Mouse (Mus musculus) small intestine, adult 2 months (tissue): ENCODE data around the gene Spsb2.

Source experiments
- CTCF ChIP-seq: fragments of 200-500 bp; IDR thresholded peaks from 2 replicates; pipeline ENCODE4 v1.5.1; 2012; ENCODE audit warnings: low read depth, mild to moderate bottlenecking, control low read depth, inconsistent platforms, low read length, moderate library complexity, mixed read lengths; ENCODE audit not compliant: insufficient replicate concordance, insufficient read length; ENCODE audit errors: extremely low read depth
- POLR2A ChIP-seq: fragments of 200-500 bp; IDR thresholded peaks from 2 replicates; pipeline ENCODE4 v1.6.1; 2012; ENCODE audit warnings: low read depth, mild to moderate bottlenecking, control low read depth, inconsistent platforms, low read length, moderate library complexity

DNA sequence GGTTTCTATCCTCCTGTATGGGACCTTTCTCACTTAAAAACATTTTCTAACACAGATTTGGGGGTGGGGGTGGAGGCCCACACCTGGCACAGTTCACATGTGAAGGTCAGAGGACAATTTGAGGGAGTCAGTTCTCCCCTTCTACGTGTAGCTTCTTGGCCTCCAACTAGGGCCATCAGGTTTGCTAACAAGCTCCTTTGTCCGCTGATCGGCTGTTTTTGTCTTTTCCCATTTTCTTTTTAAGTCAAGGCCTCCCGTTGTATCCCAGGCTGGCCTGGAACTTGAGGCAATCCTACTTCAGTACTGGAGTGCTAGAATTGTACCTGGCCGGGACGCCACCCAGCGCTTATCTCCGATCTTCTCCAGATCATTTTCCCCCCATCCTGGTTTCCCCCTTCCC lies 23.2 kb downstream of the Spsb2 start:
- TF ChIP-seq CTCF, result no peak
- no peak for TF ChIP-seq POLR2A
